Mouse (Mus musculus) MN1 (cell line): Measurements from ENCODE around the gene Tspyl4.
"Not testable (repeated sequence)": the region's sequence is repeated elsewhere in the genome, so short reads cannot be mapped to it uniquely, and the experiment has no call there.

Experiments
- DNase-seq: peaks from one replicate; pipeline ENCODE4 v3.0.0-alpha.2; 2016; ENCODE audit warnings: low spot score

Tspyl4 gene

GRCm38 (mm10) chr10:34297299-34297979, at the start of gene Tspyl4:
TSS of gene Tspyl4 (plus strand) at chr10:34297442.
- DNase-seq = peak; percentile 99

DNA sequence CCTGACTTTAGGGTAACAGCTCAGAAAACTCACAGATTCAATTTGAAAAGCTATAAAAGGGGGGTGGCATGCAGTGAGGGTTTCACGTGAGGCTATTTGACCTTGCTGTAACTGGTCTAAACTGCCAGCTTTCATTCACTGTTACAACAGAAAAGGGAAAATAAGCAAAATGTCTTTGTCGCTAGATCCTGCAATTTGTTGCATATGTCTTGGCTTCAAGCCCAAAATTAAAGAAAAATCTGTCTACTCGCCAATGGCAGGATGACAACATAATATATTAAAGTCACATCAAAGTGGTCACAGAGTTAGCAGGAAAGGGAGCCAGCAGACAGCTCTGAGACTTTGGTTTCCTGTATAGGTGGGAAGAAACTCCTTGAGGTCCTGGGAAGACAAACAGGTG, 49.5 kb upstream of the Tspyl4 start:
- DNase-seq = no peak

DNA sequence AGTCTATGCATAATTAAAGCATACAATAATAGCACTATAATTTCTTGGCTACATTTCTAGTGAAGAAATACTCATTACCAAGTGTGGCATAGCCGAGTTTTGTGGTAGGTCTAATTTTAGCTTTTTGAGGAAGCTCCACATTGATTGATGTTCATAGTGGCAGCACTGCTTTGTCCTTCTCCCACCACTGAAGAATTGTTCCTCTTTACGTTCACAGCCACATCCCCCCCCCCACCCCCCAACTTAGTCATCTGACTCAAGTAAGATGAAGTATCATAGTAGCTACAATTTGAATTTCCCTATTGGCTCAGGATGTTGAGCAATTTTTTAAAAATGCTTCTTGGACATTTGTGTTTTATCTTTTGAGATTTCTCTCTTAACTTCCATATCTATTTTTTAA, 47.6 kb upstream of the Tspyl4 start:
- DNase-seq = no peak

- not testable (repeated sequence) for DNase-seq
Measured at GRCm38 (mm10) chr10:34252833-34253232, 44.4 kb upstream of the Tspyl4 start.

DNA sequence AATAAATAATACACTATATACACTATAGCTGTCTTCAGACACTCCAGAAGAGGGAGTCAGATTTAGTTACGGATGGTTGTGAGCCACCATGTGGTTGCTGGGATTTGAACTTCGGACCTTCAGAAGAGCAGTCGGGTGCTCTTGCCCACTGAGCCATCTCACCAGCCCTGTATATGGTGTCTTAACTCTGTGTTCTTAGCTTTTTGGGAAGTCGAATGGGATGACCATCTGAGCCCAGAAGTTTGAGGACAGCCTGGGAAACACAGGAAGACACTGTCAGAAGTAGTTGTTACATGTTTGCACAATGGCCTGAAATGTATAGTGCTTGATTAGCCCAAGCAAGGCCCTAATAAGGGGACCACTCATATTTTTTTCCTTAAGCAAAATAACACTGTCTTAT, 32.1 kb upstream of the Tspyl4 start:
- DNase-seq = no peak

DNA sequence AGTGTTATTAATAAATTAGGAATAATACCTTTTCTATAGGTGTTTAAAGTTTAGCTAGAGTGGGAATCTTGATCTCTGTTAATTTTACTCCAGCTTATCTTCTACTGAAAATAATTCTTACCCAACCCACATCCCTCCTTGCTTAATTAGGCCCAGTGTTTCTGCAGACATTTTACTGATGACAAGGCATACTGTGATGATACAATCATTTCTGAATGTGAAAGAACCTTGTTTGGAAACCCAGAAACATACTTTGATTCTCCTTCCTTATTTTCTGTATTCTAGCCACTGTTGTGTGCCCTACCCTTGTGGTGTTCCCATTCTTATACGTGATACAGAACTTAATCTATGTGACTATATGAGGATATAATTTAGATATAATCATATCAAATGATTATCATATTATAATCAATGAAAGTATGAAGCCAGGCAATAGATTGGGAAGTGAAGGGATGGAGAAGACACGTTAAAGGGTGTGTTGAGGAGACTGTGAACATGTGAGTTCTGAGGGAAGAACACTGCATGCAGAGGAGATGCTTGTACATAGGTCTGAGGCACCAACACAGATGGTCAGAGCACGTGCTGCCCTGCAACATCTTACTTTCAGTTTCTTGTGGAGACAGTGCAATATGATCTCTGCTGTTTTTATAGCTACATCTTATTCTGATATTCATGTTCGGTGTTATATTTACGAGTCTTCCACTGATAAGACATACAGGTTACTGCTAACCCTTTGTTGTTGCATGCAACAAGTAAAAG, 29.8 kb upstream of the Tspyl4 start:
- no peak for DNase-seq

DNA sequence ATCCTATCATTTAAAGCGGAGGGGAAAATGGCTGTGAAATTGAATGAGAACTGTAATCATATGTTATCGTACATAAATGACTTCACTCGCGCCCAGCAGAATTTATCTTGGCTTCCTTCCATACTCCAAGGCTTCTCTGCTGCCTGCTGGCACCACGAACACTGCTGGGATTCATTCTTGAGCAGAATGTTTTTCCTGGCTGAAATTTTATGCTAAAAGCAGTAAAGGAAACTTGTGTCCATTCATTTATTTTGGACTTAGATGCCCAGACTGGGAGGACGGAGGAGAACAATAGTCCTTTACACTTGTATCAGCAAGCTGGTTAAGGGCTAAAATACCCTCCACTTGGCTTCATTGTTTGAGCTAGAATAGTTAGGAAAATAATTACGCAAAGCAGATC, 25.6 kb upstream of the Tspyl4 start:
- DNase-seq = peak; percentile 63

- peak; percentile 92 for DNase-seq
Measured at GRCm38 (mm10) chr10:34280591-34281175, 16.6 kb upstream of the Tspyl4 start.

DNA sequence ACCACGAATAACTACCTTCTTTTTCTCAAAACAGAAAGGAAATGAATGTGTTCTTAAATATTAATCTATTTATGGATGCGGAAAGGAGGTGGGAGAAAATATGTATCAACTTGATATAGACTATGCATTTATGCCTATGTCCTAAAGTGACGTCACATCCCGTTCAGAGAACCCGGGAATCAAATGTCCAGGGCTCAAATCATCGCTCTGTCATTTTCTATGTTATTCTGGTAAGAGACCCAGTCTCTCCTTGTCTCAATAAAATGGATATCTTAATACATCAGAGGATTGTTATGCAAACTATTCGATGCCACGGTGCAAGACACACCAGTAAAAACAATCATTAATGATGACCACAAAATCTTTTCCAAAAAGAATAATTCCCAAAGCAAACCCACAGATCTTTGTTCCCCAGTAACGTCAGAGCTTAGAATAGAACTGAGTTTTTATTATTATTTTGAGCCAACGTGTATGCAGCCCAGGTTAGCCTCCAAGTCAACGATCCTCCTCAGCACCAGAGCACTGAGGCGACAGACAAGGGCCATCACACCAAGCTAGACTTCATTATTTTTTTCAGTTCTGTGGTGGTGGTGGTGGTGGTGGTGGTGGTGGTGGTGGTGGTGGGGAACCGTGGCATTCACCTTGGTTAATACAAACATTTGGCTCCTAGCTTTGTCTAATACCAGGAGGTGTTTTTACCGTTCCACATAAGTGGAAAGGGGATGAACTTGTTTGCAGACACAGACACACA, 15.9 kb upstream of the Tspyl4 start:
- DNase-seq = peak; percentile 82

- peak; percentile 100 for DNase-seq
Measured at GRCm38 (mm10) chr10:34281962-34282388, 15.3 kb upstream of the Tspyl4 start, which contains the start of gene Tspyl1. TSS of gene Tspyl1 (plus strand) at chr10:34282190.

- DNase-seq = peak; percentile 76
Measured at GRCm38 (mm10) chr10:34282420-34283238, 14.6 kb upstream of the Tspyl4 start.

DNA sequence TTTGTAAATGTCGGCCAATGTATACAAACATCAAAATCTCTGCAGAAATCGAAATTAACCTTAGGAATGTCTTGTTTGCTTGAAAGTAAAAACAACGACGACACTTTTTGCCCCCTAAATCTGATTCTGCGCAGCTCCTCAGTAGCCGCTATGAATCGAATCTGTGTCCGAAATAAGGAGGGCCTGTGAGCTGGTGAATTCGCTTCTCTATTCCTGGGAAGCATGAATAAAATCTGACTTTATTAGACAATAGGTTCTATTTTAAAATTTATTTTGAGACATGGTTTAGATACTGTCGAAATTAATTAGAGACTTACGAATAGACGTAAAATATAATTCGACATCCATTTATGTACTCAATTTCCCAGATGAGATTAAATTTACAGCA, 337 bp upstream of the Tspyl4 start:
- no peak for DNase-seq

GRCm38 (mm10) chr10:34297980-34298753, 925 bp downstream of the Tspyl4 start:
- peak; percentile 70 for DNase-seq

DNA sequence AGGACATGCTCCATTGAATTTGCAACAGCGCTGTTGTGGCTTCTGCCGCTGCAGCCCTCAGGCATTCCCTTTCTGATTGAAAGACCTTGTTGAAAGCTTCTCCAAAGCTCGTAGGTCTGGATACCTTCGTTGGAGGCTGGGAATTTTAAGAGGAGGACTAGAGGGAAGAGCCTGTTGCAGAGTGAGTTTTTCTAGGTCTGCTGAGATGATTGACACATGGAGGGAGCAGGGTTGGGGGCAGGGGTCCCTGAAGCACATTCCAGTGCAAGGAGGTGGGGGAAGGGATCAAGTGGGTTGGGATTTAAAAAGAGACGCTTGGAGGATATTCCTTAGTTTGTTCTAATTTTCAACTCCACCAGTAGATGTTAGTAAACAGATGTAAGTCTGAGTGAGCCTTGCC, 3.1 kb downstream of the Tspyl4 start:
- DNase-seq = no peak

GRCm38 (mm10) chr10:34307070-34307469, 9.8 kb downstream of the Tspyl4 start:
- peak; percentile 43 for DNase-seq

- no peak for DNase-seq
Measured at GRCm38 (mm10) chr10:34309915-34310685, 12.9 kb downstream of the Tspyl4 start.

- DNase-seq = peak; percentile 49
Measured at GRCm38 (mm10) chr10:34312536-34312935, 15.3 kb downstream of the Tspyl4 start.

DNA sequence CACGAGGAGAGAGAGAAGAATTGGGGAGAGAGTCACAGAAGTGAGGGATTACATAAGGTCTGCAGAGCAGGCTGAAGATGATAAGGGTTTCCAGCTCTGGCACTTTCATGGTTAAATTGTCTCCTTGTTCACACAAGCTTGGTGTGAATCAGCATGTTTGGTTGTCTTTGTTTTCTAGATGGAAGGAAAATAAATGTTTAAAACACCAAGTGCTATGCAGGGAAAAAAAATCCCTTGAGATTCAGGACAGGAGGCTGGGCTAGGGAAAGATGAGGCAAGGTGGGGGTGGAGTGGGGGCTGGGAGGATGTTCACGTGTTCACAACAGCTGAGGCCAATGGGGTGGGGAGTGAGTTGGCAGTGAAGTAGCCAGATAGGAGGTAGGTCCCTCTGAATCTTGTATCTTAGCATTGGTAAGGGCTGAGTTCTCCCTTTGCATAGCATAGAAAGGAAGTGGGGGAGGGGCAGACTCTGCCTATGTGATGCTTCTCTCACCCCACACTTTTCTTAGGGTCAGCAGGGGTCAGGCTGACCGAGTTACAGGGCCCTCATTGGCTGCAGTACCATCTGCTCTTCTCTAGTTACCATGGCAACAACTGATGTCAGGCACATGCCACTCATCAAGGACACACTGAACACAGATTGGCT, 19.5 kb downstream of the Tspyl4 start:
- peak; percentile 98 for DNase-seq

GRCm38 (mm10) chr10:34317217-34317606, 20.0 kb downstream of the Tspyl4 start:
- DNase-seq = no peak
